Mouse (Mus musculus) bone marrow macrophage, adult 2 months (primary cell): ENCODE measurements around the gene 6430571L13Rik. TPM values are rescaled to one million over a fixed set of nuclear protein-coding genes. Genes with fewer than 3 reads are reported as not detected.

Experiments
- H3K27ac ChIP-seq: 2 replicates; pipeline ENCODE4 v1.5.1; 2012; ENCODE audit warnings: low read depth, low read length; ENCODE audit not compliant: insufficient read depth
- H3K4me1 ChIP-seq: 2 replicates; pipeline ENCODE4 v1.6.1; 2012; ENCODE audit warnings: low read length; ENCODE audit not compliant: control insufficient read depth, insufficient read depth
- H3K4me3 ChIP-seq: 2 replicates; pipeline ENCODE4 v1.5.1; 2012; ENCODE audit warnings: mild to moderate bottlenecking, low read length, moderate library complexity; ENCODE audit not compliant: insufficient read depth
- CTCF ChIP-seq: IDR thresholded peaks from 2 replicates; pipeline ENCODE4 v1.5.1; 2012; ENCODE audit warnings: low read depth, mild to moderate bottlenecking, low read length, moderate library complexity
- POLR2A ChIP-seq: IDR thresholded peaks from 2 replicates; pipeline ENCODE4 v1.6.1; 2012; ENCODE audit warnings: mild to moderate bottlenecking, low read depth, low read length, borderline replicate concordance
- polyA plus RNA-seq: library from polyadenylated mRNA; stranded (reverse); fragments of >200 nt; gene quantifications from 2 replicates; pipeline ENCODE4 v1.2.4, GENCODE M21; 2012; ENCODE audit not compliant: missing spikeins, insufficient read depth, insufficient read length

6430571L13Rik gene
- polyA plus RNA-seq = not detected in 2 replicates

- H3K4me3 ChIP-seq = peak within 1 kb of the TSS; percentile 66
- no peak for TF ChIP-seq CTCF
- no peak for TF ChIP-seq POLR2A
- no peak within 1 kb of the TSS for H3K27ac ChIP-seq
- H3K4me1 ChIP-seq = 0 out of 2 replicates have a peak, but pooled peaks cover 7% of the 10 kb centered on the region
Measured at GRCm38 (mm10) chr9:107340267-107340859, at the start of gene 6430571L13Rik. Gene 6430571L13Rik, plus strand, starts transcription at chr9:107340602.

DNA sequence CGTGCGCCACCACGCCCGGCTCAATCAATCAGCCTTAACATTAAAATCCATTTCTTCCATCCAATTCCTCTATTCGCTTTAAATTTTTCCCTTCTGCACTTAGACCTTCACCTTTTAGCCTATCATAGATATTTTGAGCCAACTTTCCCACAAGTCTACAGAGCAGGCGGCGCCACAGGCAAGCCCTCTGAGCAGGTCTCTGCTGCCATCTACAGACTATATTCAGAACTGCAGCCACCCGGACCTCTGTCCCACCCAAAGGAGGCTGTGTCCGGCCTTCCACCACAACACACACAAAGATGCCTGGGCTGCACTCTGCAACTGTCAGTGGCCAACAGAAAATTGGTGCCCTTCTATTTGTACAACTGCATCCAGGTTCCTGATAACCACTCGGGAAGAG lies 49.5 kb upstream of the 6430571L13Rik start:
- Histone ChIP-seq H3K4me1 (peaks cover 41% of the 10 kb centered on the region), H3K27ac (no peak overlapping the region), H3K4me3 (no peak overlapping the region)
- TF ChIP-seq CTCF (peak; percentile 86), POLR2A (no peak)

DNA sequence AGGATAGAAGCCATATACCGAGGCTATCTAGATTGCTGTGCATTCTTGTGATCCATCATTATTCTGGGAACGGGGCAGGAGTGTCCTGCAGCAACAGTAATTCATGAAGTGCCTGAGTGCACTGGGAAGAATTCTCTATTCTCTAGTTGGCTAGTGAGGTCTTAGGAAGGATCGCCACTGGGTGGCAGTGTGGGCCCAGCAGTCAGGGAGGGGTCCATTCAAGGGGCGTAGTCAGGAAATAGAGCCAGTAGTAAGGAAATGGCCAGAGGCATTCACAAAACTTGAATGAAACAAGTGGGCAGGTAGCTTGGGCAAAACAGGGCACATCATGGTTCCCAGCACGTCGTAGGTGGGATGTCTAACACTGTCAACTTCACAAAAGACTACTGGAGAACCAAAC lies 46.2 kb upstream of the 6430571L13Rik start:
- TF ChIP-seq CTCF (peak; percentile 91), POLR2A (no peak)
- Histone ChIP-seq H3K27ac (no peak overlapping the region), H3K4me3 (no peak overlapping the region), H3K4me1 (peaks cover 15% of the 10 kb centered on the region)

- H3K27ac ChIP-seq = no peak overlapping the region
- H3K4me3 ChIP-seq = peak overlapping the region; percentile 65; the same call in 1 of the 2 replicates
- H3K4me1 ChIP-seq = peaks cover 10% of the 10 kb centered on the region
- TF ChIP-seq POLR2A = no peak
Measured at GRCm38 (mm10) chr9:107295616-107296015, 44.8 kb upstream of the 6430571L13Rik start.

DNA sequence AAGGTAGTCTGAATTCAATTTTAAA lies 44.6 kb upstream of the 6430571L13Rik start, which contains the start of gene Cish:
TSS of gene Cish (plus strand) at position 11 of the 25 bp plus-strand sequence.
- peaks cover 10% of the 10 kb centered on the region for H3K4me1 ChIP-seq
- TF ChIP-seq CTCF (no peak), POLR2A (no peak)
- H3K27ac ChIP-seq = no peak within 1 kb of the TSS
- peak within 1 kb of the TSS; percentile 65 for H3K4me3 ChIP-seq

- TF ChIP-seq CTCF (no peak), POLR2A (no peak)
- Histone ChIP-seq H3K27ac (no peak overlapping the region), H3K4me1 (peaks cover 10% of the 10 kb centered on the region), H3K4me3 (peak overlapping the region; percentile 65)
Measured at GRCm38 (mm10) chr9:107296041-107296440, 44.4 kb upstream of the 6430571L13Rik start.

- H3K4me3 ChIP-seq = peak overlapping the region; percentile 65
- no peak for TF ChIP-seq CTCF
- TF ChIP-seq POLR2A = no peak
- peaks cover 10% of the 10 kb centered on the region for H3K4me1 ChIP-seq
- H3K27ac ChIP-seq = no peak overlapping the region
Measured at GRCm38 (mm10) chr9:107296501-107296965, 43.9 kb upstream of the 6430571L13Rik start.

DNA sequence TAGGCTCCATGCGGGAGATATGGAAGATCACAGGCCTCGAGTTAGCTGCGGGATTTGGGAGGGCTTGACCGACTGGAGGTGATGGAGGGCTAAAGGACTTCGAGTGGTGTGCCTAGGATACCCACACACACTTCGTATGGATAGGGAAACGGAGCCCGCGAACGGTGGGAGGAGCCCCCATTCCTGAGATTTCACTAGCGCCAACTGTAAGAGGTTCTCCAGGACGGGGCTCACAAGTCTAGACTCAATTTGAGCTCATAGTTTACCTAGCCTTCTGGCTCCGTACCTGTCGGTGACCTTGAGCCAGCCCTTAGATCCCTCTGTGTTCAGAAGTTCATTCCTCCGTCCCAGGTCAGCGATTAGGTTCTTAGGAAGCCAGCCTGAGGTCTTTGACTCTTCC lies 43.3 kb upstream of the 6430571L13Rik start:
- TF ChIP-seq CTCF = no peak
- TF ChIP-seq POLR2A = no peak
- H3K4me1 ChIP-seq = peaks cover 10% of the 10 kb centered on the region
- H3K27ac ChIP-seq = no peak overlapping the region
- H3K4me3 ChIP-seq = peak overlapping the region; percentile 65

DNA sequence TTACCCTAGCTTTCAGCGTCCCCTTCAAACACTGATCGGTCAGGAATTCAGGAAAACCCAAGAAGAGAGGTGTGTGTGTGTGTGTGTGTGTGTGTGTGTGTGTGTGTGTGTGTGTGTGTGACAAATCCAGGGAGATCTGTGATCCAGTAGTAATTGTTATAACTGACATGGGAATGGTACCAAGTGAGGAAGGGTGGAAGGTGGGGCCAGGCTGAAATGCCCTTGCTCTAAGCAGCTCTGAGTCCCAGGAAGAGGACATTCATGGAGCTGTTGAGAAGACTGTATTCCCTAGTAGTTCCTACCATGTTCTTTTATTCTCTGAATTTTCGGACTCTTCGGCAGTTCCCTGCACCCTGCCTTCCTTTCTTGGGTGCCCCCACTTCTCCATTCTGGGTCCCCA lies 42.7 kb upstream of the 6430571L13Rik start:
- TF ChIP-seq POLR2A (no peak), CTCF (no peak)
- Histone ChIP-seq H3K4me3 (peak overlapping the region; percentile 65), H3K27ac (no peak overlapping the region), H3K4me1 (peaks cover 10% of the 10 kb centered on the region)

DNA sequence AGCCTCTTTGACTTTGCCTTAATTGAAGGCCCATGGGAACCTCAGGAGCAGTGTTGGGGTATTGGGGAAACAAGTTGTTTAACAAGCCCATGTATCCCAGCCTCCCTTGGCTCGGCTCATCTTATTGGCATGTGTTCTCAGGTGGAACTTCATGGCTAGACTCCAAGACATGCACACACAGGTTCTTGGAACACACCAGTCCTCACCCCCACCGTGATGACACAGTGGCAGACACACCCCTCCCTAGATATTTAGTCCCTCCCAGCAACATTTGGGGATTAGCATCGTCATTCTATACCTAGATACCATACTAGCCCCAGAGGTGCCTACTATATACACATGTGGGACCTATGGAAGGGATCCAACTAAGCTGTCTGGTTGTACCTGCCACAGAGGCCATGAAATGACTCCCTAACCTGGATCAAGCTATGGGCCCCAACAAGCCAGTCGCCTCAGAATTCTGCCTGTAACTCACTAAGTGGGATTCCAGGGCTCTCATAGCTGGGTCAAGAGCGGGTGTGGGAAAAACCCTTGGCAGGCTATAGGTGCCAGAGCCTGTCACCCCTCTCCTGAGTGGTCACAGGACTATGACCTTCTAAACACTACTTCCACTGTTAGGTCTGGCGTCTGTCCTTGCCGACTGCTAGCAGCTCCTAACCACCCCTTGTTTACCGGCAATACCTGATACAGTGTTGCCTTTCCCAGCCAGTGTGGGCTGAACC lies 42.2 kb upstream of the 6430571L13Rik start:
- H3K4me1 ChIP-seq = peaks cover 15% of the 10 kb centered on the region

More for the DNA sequence above, 42.2 kb upstream of the 6430571L13Rik start:
- TF ChIP-seq CTCF (no peak), POLR2A (no peak)
- no peak overlapping the region for H3K4me3 ChIP-seq
- no peak overlapping the region for H3K27ac ChIP-seq
